Mouse (Mus musculus): ENCODE measurements around the gene Tmem183a.

DNA sequence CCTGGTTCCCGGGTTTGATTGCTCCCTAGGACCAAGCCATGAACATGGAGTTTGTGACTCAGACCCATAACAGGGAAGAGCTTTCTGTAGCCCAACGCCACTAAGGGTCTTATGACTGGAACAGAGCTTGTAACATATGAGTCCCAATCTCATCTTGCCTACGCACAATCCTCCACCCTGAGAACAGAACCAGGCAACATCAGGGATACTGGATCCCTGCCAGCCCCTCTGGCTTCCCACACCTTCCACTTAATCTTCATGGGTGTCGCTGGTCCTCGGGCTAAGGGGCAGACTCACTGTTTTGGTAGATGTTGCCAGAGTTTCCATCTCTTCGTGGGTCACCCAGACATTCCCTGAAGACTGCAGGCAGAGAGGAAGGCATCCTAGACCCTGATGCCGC lies 50.0 kb downstream of the Tmem183a start:
- no peak for TF ChIP-seq CTCF (IDR thresholded peaks at IDR 0.05; ENCODE audit: borderline replicate concordance, control insufficient read depth, extremely low read depth, insufficient read depth, low read length, poor library complexity)
- TF ChIP-seq POLR2A (IDR thresholded peaks at IDR 0.05; ENCODE audit: control insufficient read depth, extremely low read depth, insufficient read depth, low read length, poor library complexity) = no peak
